Mouse (Mus musculus): Measurements from ENCODE around the gene Dcun1d3.

The Dcun1d3 gene

DNA sequence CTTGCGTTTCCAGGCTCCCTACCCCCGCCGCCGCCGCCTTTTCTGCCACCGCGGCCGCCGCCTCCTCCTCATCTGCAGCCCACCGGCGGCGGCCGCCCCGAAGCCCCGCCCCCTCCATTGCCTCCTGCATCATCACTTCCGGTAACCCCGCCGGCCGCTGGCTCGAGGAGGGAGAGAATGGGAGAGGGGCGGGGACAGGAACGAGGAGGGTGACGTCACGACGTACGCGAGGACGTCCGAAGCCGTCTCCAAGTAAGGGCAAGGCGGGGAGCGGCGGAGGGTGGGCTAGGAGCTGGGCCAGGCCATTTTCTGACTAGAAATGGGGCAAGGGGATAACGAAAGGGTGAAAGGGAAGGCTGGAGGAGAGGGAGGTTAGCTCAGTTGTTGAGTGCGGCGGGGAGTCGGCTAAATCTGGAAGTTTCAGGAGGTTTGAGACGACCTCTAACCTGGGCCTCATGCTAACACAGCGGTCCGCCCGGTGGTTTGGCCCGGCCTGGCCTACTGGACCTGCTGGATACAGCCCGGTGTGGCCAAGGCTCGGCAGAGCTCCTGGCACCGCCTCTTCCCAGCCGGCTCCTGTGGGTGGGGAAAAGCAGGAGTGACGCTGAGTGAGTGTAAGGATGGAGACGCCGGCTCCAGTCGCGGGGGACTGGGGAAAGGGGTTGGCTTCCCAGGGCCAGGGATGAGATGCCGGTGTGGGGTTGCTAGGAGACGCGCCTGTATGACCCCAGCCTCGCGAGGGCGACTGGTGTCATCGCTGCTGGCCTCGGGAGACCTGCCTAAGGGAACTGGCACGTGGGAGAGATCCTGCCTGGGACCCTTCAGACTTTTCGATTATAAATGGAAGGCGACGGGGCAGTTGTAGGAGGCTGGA is at the start of gene Dcun1d3, which contains the start of gene Lyrm1:
Gene Dcun1d3, minus strand, starts transcription at position 660 of the 874 bp plus-strand sequence.
Gene Lyrm1, plus strand, starts transcription at position 223 of the 874 bp plus-strand sequence.
- peak; percentile 97 to 98 for DNase-seq (ENCODE audit: low spot score in 2 of 2)

DNA sequence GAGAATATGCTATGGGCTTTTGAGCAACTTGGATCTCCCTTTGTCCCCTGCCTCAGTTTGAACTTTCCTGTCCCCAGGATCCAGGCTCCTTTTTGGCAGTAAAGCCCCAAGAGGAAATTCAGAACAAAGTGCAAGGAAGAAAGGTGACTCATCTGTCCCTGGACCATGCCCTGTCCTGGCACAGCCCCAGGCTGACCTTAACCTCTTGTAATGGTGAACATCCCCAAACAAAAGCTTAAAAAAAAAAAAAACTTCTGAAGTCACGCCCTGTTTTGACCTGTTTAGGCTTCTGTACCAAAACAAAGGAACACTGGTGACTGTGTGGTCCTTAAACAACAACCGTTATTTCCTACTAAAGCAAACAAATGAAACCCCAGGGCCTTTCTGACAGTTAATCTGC is 45.5 kb upstream of the Dcun1d3 start:
- DNase-seq (ENCODE audit: low spot score in 2 of 2), result no peak

DNA sequence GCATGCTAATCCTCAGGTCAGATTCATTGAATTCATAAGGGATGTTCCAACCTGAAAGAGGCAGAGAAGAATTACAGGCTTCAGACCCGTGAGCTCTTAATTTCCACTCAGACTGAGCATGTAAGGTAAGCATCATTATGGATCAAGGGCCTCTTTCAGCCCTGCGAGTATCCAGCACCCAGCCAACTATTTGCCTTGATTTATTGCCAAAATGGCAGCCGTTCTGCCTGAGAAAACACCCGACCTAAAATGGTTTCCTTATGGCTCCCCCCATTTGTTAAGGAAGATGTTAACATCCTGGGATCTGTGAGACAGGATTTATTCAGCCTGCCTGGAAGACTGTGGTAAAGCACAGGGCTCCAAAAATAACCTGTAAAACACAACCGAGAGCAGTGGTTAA is 40.9 kb upstream of the Dcun1d3 start:
- DNase-seq (ENCODE audit: low spot score in 2 of 2), result no peak

DNA sequence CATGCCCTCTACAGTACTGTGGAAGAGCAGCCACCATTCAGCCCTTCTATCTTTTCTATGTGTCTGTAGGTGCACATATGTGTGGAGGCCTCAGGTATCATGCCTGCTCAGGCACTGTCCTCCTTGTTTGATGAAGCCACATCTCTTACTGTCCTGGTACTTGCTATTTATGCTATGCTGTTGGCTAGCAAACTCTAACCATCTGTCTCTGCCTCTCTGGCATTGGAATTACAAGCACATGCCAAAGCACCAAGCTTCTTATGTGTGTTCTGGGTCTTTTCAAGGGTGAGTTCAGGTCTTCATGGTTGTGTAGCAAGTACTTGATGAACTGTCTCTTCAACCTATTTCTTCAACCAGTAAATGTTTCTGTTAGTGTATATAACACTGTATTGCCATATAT is 40.2 kb upstream of the Dcun1d3 start:
- no peak for DNase-seq (ENCODE audit: low spot score in 2 of 2)

DNA sequence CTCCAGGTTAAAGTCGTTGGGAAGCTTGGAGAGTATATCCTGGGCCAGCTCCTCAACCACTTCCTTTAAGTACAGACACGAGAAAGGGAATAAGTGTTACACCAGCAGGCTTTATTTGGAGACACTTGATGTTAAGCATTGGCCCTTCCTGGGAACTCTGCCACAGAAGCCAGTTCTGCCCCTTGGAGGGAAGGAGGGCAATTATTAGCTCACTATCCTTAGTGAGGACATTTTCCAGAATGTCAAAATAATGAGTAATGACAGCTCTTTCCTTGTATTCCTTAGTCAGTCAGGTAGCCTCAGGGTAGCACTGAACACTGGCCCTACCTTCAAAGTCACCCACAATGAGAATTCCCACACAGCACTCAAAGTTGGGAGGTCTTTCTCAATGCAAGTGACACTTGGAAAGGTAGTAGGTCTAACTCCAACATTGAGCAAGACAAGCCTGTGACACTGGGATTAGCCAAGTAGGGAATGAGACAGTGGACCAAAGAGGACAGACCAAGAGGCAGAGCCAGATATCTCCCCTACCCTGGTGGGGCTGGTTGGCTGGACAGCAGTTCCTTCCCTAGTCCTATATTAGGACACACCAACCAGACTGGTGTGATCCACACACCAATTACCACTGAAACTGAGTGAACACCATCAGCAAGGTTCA is 32.8 kb upstream of the Dcun1d3 start:
- DNase-seq (ENCODE audit: low spot score in 2 of 2), result no peak

DNA sequence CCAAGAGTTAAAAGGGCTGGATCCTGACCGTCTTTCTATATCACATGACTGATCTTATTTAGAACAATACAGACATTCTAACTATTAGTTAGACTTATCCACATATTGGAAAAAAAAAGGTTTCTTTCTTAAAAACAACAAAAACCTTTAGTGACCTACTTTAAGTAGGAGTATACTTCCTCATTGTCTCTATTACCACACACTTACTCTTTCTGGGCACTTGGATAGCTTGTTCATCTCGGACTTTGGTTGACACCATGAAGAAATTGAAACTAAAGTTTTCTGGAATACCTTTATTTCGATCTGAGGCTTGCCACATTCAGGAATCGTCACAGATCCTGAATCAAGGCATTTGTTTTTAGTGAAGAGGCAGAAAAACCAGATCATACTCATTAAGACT is 25.0 kb upstream of the Dcun1d3 start:
- no peak for DNase-seq (ENCODE audit: low spot score in 2 of 2)

DNA sequence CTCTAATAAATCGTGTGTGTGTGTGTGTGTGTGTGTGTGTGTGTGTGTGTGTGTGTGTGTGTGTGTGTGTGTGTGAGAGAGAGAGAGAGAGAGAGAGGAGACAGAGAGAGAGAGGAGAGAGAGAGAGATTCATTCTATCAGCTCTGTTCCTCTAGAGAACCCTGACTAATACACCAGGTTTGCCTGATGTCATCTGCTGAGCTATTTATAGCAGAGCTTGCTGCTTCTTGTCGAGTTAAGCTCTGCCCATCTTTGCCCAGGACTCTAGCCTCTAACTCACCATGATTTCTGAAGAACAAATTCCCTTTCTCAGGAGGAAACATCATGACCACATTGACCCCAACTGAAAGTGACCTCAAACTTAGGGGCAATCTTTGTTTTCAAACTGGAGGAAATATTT is 24.4 kb upstream of the Dcun1d3 start:
- no peak for DNase-seq (ENCODE audit: low spot score in 2 of 2)

DNA sequence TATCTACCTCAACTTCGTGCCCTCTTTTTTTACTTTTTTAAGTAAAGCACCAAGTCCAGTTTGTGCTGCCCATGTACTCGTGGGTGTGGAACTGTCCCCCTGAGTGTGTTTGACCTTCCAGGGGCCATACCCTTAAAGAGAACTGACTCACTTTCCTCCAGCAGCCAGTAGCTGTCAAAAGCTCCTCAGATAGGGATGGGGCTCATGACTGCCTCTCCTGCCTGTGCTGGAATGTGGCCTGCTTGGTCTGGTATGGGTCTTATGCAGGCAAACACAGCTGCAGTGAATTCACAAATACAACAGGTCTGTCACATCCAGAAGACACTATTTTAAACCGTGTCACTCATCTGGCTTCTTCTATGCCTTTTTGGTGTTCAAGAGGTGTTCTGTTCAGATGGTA is 15.6 kb upstream of the Dcun1d3 start:
- no peak for DNase-seq (ENCODE audit: low spot score in 2 of 2)

DNA sequence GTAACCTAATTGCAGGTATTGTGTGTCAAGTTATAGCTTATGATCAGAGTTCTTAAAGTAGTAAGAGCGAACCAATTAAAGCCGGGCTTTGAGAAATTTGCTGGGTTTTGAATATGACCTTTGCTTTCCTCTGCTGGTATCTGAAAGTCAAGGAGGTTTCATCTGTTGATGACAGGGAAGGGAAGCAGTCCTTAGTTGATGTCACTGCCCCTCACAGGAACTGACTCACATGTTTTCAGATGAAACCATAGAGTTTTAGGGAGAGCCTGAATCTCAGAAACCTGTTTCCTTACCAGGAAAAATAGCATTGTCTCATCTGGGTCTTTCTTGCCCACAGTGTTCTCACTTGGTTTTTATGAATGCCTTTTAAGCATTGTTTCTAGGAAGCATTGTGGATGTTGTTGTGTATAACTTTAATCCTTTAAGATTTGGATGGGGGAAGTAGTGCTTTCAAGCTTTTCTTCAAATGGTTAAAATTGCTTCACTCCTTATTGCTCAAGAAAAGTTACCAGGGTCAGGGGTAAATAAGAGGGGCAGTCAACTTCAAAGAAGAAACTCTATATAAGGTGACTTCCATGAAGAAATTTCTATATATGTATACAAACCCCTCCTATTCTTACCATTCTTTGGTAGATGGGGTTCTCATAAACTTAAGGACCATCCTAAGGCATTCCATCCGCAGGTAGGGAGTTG is 10.6 kb upstream of the Dcun1d3 start:
- DNase-seq (ENCODE audit: low spot score in 2 of 2), result no peak

DNA sequence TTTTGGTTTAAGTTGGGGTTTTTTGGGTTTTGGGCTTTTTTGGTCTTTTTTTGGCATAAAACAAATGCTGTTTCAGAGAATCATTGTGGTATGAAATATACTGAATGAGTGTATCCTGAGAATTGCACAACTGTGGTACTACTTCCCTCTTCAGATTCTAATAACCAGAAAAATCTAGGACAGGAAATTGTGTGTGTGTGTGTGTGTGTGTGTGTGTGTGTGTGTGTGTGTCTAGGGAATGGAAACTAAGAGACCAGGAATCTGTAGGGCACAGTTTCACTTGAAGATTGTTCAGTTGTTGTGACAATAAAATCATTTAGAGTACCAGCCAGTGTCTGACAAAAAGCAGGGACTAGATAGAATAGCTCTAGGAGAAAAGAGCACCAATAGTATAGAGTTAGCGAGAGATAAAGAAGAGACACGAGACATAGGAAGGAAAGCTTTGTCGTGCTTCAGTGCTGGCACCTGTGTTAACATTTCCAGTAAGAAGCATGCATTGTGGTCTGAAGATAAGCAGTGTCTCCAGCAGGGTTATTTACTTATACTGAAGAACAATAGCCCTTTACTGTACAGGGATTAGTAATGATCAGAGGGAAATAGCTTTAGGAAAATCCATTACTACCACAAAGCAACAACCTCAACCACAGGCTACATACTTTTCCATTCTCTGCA is 3.4 kb upstream of the Dcun1d3 start:
- no peak for DNase-seq (ENCODE audit: low spot score in 2 of 2)

DNA sequence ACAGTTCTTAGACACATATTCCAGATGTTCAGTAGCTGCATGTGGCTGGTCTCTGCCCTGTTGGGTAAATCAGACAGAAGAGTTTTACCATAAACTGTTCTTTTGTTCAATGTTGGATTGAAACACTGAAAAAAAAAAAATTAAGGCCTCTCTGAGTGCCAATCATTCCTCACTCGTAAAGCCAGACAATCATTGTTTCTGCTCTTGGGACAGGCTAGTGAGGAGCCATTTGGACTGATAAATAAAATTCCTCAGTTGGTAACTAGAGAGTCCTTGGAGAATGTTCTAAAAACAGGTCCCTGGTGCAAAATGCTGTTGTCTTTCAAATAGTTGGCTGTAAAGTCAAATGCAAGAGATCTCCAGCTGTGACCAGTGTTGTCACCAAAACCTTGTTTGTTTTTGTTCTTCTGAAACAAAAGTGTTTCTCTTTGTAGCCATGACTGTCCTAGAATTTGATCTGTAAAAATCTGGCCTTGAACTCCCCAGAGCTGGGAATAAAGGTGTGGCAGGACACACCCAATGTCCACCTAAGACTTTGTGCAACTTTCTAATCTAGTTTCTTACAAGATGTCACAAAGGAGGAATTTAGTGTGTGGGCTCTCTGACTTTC is 2.3 kb upstream of the Dcun1d3 start:
- no peak for DNase-seq (ENCODE audit: low spot score in 2 of 2)

DNA sequence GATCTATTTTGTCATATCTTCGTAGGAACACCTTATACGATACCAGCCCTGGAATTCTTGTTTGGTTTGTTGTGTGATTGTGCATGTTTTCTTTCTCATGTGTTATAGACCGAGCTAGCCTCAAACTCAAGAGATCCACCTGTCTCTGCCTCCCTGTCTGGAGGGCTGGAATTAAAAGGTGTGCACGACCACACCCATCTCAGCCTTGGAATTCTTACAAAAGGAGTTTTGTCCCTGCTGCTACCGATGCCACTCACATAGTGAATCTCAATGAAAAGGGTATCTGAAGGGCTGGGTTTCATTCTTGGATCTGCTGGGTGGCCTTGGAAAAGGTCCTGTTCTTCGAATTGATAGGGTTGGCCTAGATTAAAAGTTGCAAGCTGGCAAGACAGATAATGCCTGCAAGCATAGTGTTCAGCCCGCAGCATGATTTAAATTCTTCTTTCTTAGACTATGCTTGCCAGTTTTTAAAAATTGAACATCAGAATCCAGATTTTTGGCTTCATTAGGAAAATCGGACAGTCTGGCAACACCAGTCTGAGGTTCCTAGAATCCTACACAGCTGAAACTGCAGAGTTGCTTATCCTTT is 1.5 kb upstream of the Dcun1d3 start:
- DNase-seq (ENCODE audit: low spot score in 2 of 2), result no peak

DNA sequence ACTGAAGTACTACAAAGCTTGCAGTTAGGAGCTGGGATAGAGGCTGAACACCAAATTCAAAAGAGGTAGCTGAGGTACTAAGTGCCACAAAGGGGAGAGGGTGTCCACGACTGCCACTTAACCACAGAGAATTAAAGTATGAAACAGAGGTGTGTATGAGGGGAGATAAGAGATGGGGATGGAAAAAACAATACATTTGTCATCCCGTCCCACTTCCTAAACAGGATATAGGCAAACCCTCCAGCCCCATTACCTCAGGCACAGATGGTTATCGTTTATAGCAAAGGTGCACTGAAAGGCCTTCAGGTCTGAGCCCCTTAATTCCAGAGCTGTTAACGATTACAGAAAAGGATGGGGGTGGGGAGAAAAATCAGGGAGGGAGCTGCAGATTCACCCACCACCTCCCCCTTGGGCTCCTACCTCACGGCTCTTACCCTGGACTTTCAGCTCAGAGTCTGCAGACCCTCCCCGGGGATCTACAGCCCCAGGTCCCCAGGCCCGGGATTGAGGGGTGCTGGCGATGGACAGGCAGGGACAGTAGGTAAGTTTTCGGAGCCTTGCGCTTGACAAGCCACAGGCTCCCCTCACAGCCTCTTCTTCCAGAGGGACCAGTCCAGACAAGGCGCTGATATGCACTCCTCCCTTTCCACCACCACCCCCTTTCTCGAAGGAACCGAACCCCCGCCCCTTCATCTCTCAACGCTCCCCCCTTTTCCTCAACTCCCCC is 1.1 kb downstream of the Dcun1d3 start:
- DNase-seq (ENCODE audit: low spot score in 2 of 2), result peak; percentile 28 to 49

DNA sequence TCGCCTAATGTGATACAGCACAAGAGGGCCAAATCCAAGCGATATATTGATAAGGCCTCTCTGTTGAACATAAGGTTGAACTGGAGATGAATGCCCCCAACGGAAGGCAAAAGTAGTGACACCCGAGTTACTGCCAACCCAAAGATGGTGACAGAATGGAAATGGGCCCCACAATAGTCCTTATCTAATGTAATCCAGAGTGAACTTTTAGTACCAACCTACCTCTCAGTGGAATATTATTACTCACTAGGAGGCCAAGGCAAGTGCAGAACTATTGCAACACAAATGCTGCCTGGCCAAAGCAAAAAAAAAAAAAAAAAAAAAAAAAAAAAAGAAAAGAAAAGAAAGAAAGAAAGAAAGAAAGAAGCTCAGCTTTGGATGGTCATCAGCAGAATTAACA is 3.4 kb downstream of the Dcun1d3 start:
- no peak for DNase-seq (ENCODE audit: low spot score in 2 of 2)

DNA sequence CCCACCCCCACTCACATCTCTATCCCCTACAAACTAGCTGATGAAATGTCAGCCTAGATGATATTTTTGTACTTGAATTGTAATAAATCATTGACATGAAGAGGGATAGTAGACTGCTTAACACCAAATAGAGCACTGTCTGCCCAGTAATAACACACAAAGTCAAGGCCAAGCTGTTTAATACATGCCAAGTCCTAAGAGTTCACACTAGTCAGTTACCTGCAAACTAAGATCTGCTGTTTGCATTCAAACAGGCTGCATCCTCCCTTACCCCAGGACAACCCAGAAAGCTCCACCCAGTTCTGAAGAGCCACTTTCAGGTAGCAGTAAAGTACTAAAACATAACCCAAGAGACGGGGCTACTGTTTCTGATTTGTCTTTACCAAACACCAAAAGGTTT is 3.9 kb downstream of the Dcun1d3 start:
- DNase-seq (ENCODE audit: low spot score in 2 of 2), result no peak

DNA sequence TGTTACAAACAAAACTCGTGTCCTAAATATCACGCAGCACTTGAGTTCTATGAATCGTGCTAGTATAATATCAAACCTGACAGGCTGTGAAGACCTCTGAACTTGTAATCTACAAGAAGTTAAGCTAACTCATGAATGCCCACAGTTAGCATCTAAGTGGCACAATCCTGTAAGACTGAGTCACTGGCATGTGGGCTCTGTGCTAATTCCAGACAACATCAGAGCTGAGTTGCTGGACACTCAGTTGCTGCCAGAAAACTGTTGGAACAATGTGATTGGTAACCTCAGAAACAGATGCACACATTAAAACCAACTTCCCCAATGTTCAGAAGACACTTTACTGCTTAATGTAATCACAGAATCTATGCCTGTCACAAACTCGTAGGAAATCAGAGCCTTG is 8.2 kb downstream of the Dcun1d3 start:
- DNase-seq (ENCODE audit: low spot score in 2 of 2), result no peak

DNA sequence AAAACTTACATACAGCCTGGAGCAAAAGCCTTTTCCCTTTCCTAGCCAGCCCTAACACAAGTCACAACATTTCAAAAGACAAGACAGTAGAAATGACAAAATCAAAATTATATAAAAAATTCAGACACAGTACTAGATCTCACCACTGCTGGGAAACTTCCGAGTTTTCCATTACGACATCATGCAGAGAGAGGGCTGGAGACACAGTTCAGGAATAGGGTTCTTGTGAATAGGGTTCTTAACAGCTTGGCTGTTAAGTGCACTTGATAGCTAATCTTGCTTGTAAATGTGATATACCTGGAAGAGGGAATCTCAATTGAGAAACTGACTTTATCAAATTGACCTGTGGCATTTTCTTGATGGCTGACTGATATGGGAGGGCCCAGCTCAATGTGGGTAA is 14.9 kb downstream of the Dcun1d3 start:
- DNase-seq (ENCODE audit: low spot score in 2 of 2), result no peak

DNA sequence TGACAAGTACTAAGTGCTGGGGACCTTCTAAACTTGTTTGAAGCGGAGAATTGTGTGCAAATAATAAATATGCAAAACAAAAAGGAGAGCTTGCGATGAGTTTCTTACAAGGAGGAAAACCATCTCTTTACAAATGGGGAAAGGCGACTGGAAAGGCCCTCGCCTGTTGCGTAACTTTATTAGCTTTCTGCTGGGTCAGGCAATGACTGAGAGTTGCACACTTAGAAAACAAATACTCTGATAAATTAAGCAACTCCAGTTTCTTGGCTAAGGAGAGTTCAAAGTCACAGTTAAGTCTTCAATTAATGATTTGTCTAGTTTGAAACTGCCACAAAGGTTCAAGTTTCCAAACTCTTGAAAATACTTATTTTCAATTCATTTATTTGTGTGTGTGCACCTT is 15.8 kb downstream of the Dcun1d3 start:
- DNase-seq (ENCODE audit: low spot score in 2 of 2), result no peak

DNA sequence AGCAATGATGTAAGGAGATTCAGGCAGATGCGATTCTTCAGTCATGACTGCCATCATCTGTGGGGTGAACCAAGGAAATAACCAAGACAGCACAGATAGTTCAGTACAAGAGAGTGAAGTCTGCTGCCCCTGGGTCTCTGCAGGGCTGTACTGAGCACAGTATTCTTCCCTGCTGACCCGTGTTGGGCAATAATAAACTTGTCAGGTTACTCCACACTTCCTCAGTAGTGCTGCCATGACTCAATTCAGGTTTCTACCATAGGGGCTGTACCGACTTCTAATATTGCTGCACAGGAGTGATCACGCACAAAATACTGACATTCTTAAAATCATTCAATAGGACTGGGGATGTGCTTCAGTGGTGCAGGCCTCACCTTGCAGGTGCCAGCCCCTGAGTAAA is 16.9 kb downstream of the Dcun1d3 start:
- DNase-seq (ENCODE audit: low spot score in 2 of 2), result no peak

DNA sequence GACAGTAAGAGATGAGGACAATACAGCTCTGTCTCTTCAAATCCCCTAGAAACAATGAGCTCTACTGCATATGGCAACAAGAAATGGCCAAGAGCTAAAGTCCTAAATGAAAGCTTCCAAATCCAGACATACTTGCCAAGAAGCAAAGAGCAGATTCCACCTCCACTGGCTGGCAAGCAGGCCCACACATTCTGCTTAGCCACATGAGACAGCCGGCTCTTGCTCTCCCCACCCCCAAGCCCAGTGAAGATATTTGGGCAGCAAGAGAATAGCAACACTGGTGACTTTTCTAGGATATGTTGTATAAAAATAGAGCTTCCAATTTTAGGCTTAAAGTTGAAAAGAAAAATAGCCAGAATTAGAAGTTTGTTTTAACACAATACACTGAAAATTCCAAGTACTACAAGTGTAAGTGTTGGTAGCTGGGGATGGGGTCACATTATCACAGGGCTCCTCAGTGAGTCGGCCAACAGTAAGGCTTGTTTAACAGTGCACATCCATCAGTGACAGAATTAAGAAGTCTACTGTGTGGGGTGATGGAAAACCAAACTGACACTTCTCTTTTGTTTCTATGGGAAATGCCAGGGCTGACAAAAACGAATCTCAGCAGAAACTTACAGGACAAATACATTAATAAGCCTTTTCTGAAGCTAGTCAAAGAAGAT is 20.2 kb downstream of the Dcun1d3 start:
- DNase-seq (ENCODE audit: low spot score in 2 of 2), result no peak

Data from thymus, postnatal 10 days (tissue).